Mouse (Mus musculus): ENCODE data around the gene Pcnt. TPM values are rescaled to one million over a fixed set of nuclear protein-coding genes. Genes with fewer than 3 reads are reported as not detected.

The Pcnt gene
- 25.2 TPM for polyA plus RNA-seq (2017; shearing (Covaris generic))

GRCm38 (mm10) chr10:76442178-76443088 lies at the start of gene Pcnt:
Gene Pcnt (minus strand): TSS chr10:76442786.

DNA sequence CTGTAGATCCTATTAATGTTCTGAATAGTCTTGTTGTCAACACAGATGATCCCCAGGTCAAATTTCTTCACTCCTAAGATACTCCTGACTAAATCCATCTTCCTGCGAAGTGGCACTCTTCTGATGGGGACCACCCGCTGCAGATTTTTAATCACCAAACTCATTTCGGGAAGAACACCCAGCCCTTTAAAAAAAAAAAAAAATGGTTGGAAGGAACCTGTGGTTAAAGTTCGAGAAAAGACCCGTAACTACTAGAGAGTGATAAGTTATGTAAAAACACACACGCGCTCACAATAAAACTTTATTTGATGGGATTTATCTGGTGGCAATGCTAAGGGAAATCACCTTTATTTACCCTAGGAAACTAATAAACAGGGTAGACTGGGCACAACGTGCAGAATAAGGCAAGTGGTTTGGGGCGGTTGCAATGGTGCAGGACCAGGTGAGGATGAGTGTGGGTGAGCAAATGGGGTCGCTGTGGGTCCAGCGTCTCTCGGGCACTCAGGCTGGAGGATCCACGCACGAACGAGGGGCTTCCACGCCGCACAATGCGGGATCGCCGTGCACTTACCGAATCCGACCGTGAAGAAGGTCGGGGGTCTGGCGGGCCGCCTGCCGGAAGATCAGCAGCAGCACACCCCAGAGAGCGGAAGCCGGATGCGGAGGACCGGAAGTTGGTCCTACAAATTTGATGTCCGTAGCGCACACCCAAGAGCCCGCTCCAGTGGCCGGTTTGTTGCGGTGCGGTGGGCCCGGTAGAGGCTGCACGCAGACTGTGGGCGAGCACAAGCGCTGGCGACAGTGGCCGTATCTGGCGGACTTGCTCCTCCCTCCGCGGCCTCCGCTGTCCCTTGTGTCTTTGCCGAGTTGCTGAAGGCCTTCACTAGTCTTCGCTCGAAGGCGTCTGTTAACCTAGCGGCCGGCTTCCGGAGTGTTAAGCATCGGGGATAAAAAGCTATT lies 25.9 kb upstream of the Pcnt start, which contains the start of the genes Mcm3ap and Ybey:
Mcm3ap (plus strand) TSS at position 725 of the 960 bp plus-strand sequence.
Ybey (minus strand) TSS at position 912 of the 960 bp plus-strand sequence.

DNA sequence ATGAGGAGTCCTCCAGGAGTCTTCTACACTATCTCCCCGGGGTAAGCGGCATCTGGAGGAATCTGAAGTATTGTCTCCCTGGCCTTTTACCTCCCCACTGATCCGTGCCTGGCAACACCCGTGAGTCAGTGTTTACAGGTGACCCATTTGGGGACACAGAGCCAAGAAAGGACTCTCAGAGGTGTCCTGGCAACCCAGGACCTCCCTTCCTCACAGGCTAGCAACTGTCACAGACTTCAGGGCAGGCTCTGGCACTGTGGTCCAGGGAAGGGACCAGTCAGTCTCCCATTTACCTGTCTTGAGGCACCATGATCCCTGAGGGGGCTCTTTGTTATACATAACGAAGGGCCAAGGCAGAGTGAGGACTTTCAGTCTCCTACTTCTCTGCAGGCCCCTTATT lies 6.3 kb upstream of the Pcnt start, which contains the start of gene 2610028H24Rik:
2610028H24Rik (plus strand) TSS at position 231 of the 400 bp plus-strand sequence.

GRCm38 (mm10) chr10:76440281-76440680 lies 2.3 kb downstream of the Pcnt start, which contains the start of gene AC141477.1:
Gene AC141477.1 (minus strand): TSS chr10:76440444.

DNA sequence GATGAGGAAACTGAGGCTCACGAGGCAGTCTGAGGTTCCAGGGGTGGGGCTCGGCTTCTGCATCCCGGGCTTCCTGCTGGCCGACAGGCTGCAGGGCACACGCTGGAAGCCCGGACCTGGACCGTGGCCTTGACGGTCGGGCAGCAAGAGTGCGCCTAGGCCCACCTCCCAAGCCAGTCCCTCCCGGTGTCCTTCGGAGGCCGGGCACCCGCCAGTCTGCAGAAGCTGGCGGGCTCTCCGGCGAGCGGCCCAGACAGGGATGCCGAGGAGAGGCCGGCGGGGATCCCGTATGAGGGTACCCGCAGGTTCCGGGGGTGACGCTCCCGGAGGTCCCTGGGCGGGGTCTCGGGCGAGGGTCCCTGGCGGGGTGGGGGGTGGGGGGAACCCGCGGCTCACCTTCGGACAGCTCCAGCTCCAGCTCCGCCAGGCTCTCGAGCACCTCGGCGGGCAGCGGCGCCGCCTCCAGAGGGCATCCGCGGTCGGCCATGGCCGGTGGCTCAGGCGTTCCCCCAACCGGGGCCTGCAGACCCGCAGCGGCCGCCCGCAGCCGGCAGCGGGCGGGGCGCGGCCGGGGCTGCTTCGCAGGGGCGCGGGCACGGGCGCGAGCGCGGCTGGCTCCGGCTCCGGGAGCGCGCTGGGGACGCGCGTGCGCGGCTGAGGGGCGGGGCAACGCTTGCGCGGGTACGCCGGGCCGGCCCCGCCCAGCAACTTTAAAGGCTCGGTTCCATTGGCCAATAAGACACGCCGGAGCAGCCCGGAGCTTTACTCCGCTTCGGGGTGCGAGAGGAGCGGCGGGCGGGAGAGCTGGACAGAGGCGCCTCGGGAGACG lies 97.7 kb downstream of the Pcnt start, which contains the start of gene Dip2a:
Dip2a (minus strand) TSS at position 581 of the 829 bp plus-strand sequence.

Other genes with a start within 250 kb of the Pcnt start
- gene Prmt2, start 204.9 kb downstream of the Pcnt start, polyA plus RNA-seq (2017; shearing (Covaris generic)), result 36.1 TPM
- 0.18 TPM for gene S100b, start 188.9 kb downstream of the Pcnt start, polyA plus RNA-seq (2017; shearing (Covaris generic))
- gene Dip2a, start 97.5 kb downstream of the Pcnt start, polyA plus RNA-seq (2017; shearing (Covaris generic)), result 2.0 TPM
- 12.6 TPM for gene AC141477.1, start 2.3 kb downstream of the Pcnt start, polyA plus RNA-seq (2017; shearing (Covaris generic))
- not detected for gene 2610028H24Rik, start 6.3 kb upstream of the Pcnt start, polyA plus RNA-seq (2017; shearing (Covaris generic))
- gene Mcm3ap, start 26.1 kb upstream of the Pcnt start, polyA plus RNA-seq (2017; shearing (Covaris generic)), result 84.4 TPM
- 5.0 TPM for gene Ybey, start 26.3 kb upstream of the Pcnt start, polyA plus RNA-seq (2017; shearing (Covaris generic))
- 24.6 TPM for gene Lss, start 88.8 kb upstream of the Pcnt start, polyA plus RNA-seq (2017; shearing (Covaris generic))
- gene Spatc1l, start 119.5 kb upstream of the Pcnt start, polyA plus RNA-seq (2017; shearing (Covaris generic)), result not detected
- gene Ftcd, start 132.9 kb upstream of the Pcnt start, polyA plus RNA-seq (2017; shearing (Covaris generic)), result not detected
- gene Col6a2, start 180.8 kb upstream of the Pcnt start, polyA plus RNA-seq (2017; shearing (Covaris generic)), result not detected